Mouse (Mus musculus) midbrain, embryonic 14.5 days (tissue): ENCODE data around the gene Eps8l1. TPM values are rescaled to one million over a fixed set of nuclear protein-coding genes. Genes with fewer than 3 reads are reported as not detected.

Experiments used
- ATAC-seq: fragments of 200-750 bp; cut with Nextera tagmentation; 2 replicates; pipeline ENCODE4 v1.8.0; 2017; ENCODE audit warnings: moderate number of reproducible peaks, moderate library complexity; ENCODE audit not compliant: low FRiP score, low TSS enrichment
- DNase-seq: peaks from one replicate; pipeline ENCODE4 v3.0.0-alpha.2; 2015
- H3K27ac ChIP-seq: fragments of 300-500 bp; sonication (generic); replicated peaks from 2 replicates; pipeline ENCODE4 v1.5.1; 2014; ENCODE audit warnings: mild to moderate bottlenecking, low read depth, low read length, moderate library complexity
- H3K27me3 ChIP-seq: fragments of 300-500 bp; sonication (generic); 2 replicates; pipeline ENCODE4 v1.6.1; 2014; ENCODE audit warnings: low read length, control low read depth, mixed read lengths; ENCODE audit not compliant: control insufficient read depth, insufficient read depth
- H3K36me3 ChIP-seq: fragments of 300-500 bp; sonication (generic); 2 replicates; pipeline ENCODE4 v1.6.1; 2014; ENCODE audit warnings: low read length, control low read depth; ENCODE audit not compliant: control insufficient read depth, insufficient read depth
- H3K4me1 ChIP-seq: fragments of 300-500 bp; sonication (generic); 2 replicates; pipeline ENCODE4 v1.6.1; 2014; ENCODE audit warnings: mild to moderate bottlenecking, antibody characterized with exemption, low read length, control low read depth; ENCODE audit not compliant: control insufficient read depth, insufficient read depth
- H3K4me2 ChIP-seq: fragments of 300-500 bp; sonication (generic); 2 replicates; pipeline ENCODE4 v1.6.1; 2014; ENCODE audit warnings: mild to moderate bottlenecking, low read length, moderate library complexity
- H3K4me3 ChIP-seq: fragments of 300-500 bp; sonication (generic); replicated peaks from 2 replicates; pipeline ENCODE4 v1.5.1; 2014; ENCODE audit warnings: low read depth, low read length
- H3K9ac ChIP-seq: fragments of 300-500 bp; sonication (generic); replicated peaks from 2 replicates; pipeline ENCODE4 v1.6.1; 2014; ENCODE audit warnings: mild to moderate bottlenecking, low read length, moderate library complexity
- H3K9me3 ChIP-seq: fragments of 300-500 bp; sonication (generic); 2 replicates; pipeline ENCODE4 v1.6.1; 2016; ENCODE audit warnings: low read length, control low read depth, mixed read lengths; ENCODE audit not compliant: control insufficient read depth
- WGBS: fragments of 180-500 bp; shearing (Covaris S2); extraction: QIAGEN DNeasy Blood & Tissue Kit; methylation state at CpG from one replicate; pipeline ENCODE4 v1.1.7; 2014; 5-methylcytosine and 5-hydroxymethylcytosine counted together
- polyA plus RNA-seq: library from polyadenylated mRNA; unstranded; fragments of >200 nt; fragmentation: Nextera tagmentation; extraction: Ambion mirVana; gene quantifications from 2 replicates; pipeline ENCODE4 v1.2.1, GENCODE M21; 2014

Gene Eps8l1
- polyA plus RNA-seq, 1 experiment from 2014 or later, result 9.1 TPM

DNA sequence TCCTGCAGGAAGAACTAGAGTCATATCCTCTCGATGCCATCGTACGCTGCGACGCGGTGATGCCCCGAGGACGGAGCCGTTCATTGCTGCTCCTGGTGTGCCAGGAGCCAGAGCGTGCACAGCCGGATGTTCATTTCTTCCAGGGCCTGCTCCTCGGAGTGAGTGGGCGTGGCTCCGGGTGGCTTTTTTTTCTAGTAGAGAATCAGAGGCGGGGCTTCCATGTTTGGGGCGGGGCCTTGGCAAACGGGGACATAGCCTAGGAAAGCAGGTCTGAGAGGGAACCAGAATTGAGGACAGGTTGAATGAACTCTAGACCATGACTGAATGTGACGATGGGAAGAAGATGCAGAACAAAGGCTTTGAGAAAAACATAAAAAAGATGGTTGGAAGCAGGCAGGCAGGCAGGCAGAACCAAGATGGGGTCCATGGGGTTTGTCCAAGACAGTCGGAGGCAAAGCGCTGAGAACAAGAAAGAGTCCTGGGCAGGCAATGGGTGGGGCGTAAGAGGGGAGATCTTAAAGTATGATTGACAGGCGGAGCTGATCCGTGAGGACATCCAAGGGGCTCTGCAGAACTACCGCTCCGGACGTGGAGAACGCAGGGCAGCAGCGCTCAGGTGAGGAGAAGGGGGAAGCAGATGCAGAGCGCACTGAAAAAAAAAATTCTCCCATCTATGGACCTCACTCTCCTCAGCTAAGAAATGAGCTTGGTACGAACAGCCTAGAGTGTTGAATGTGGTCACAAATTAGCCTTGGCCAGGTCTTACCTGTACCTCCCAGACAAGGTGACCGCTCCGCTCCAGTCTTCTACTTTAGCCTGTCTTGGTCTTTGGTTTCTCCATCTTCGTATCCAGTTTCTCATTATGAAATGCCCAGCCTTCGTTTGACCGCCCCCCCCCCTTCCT, 10.1 kb downstream of the Eps8l1 start:
- H3K9me3 ChIP-seq, result no peaks in the 10 kb centered on the region
- DNase-seq (peak; percentile 80), ATAC-seq (peak; percentile 59; the same call in 1 of the 2 replicates)
- H3K27me3 ChIP-seq, result peaks cover 28% of the 10 kb centered on the region
- H3K4me1 ChIP-seq, result 0 out of 2 replicates have a peak, but pooled peaks cover 7% of the 10 kb centered on the region
- H3K4me2 ChIP-seq, result peak overlapping the region; percentile 76
- peak overlapping the region; percentile 48 for H3K9ac ChIP-seq
- no peaks in the 10 kb centered on the region for H3K36me3 ChIP-seq
- H3K4me3 ChIP-seq, result peak overlapping the region; percentile 43
- H3K27ac ChIP-seq, result 0 out of 2 replicates have a peak overlapping the region, but pooled peaks have one; percentile 13
- 1% methylated on average over 35 of the region's 35 CpGs for WGBS

DNA sequence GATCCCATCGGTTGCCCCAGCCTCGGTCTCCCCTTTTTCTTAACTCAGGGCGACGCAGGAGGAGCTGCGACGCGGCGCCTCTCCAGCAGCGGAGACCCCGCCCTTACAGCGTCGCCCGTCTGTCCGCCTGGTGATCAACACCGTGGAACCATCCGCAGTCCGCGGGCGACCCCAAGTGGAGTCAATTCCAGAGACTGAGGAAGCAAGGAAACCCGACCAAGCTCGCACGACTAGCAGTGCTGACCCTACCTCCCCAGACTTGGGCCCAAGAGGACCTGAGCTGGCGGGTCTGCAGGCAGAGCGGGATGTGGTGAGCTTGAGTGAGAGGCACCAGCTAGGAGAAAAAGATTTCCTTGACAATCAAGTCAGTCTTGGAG, 10.7 kb downstream of the Eps8l1 start:
- Histone ChIP-seq H3K9me3 (no peaks in the 10 kb centered on the region), H3K9ac (peak overlapping the region; percentile 48), H3K27me3 (peaks cover 32% of the 10 kb centered on the region), H3K36me3 (no peaks in the 10 kb centered on the region), H3K4me3 (peak overlapping the region; percentile 43), H3K4me1 (0 out of 2 replicates have a peak, but pooled peaks cover 7% of the 10 kb centered on the region), H3K27ac (no peak overlapping the region), H3K4me2 (peak overlapping the region; percentile 76)
- WGBS, result 2% methylated on average over 24 of the region's 24 CpGs
- DNase-seq (peak; percentile 92), ATAC-seq (peak; percentile 87)

DNA sequence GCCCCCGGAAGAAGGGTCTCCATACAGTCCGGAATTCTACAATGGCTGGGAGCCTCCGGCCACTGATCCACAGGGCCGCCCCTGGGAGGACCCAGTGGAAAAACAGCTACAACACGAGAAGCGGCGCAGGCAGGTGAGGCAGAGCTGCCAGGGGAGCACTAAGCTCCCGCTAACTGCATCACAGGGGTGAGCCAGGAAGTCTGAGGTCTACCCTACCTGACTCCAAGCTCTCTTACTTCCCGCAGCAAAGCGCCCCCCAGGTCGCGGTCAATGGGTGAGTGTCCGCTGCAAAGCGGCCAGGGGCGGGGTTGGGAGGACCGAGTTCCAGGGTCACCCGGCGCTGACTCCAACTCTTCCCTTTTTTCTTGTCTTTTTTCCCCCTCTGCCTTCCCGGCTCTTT, 13.5 kb downstream of the Eps8l1 start:
- Histone ChIP-seq H3K4me3 (no peak overlapping the region), H3K4me2 (no peak overlapping the region), H3K4me1 (peaks cover 15% of the 10 kb centered on the region; the same call in 1 of the 2 replicates), H3K27ac (no peak overlapping the region), H3K9ac (no peak overlapping the region), H3K27me3 (peaks cover 36% of the 10 kb centered on the region), H3K9me3 (no peaks in the 10 kb centered on the region), H3K36me3 (no peaks in the 10 kb centered on the region)
- ATAC-seq (no peak), DNase-seq (no peak)
- 11% methylated on average over 19 of the region's 19 CpGs for WGBS

DNA sequence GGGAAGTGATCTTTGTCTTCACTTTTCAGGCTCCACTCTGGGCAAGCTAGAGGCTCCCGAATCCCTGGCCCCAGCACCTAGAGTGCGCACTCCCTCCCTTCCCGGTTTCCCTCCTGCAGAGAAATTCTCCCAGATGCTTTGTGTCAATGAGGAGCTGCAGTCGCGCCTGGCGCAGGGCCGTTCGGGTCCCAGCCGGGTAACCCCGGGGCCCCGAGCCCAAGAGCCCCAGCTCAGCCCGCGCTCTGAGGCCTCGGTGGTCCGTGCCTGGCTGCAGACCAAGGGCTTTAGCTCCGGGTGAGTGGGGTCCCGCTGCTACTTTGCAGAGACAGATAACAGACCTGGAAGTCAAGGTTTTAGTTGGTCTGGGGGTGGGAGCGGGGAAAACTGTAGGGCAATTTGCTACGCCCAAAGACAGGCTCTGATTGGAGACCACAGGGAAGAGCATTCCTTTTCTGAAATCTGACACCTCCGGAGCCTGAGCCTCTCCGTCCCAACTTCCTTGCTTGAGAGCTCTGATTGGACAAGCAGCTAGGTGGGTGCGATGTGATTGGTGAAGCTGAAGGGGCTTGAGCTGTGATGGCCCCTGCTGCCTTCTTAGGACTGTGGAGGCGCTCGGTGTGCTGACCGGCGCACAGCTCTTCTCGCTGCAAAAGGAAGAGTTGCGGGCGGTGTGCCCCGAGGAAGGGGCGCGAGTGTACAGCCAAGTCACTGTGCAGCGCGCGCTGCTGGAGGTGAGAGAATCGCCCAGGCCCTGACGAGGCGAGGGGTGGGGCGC, 17.7 kb downstream of the Eps8l1 start:
- under 1% methylated on average over 39 of the region's 39 CpGs for WGBS
- DNase-seq (peak; percentile 86), ATAC-seq (peak; percentile 92)
- peaks cover 25% of the 10 kb centered on the region for H3K36me3 ChIP-seq
- H3K4me2 ChIP-seq, result peak overlapping the region; percentile 86
- peak overlapping the region; percentile 40 for H3K4me3 ChIP-seq
- H3K27me3 ChIP-seq, result peaks cover 26% of the 10 kb centered on the region
- H3K4me1 ChIP-seq, result peaks cover 11% of the 10 kb centered on the region; the same call in 1 of the 2 replicates
- H3K27ac ChIP-seq, result peak overlapping the region; percentile 64; the same call in 1 of the 2 replicates
- peak overlapping the region; percentile 47 for H3K9ac ChIP-seq
- no peaks in the 10 kb centered on the region for H3K9me3 ChIP-seq

DNA sequence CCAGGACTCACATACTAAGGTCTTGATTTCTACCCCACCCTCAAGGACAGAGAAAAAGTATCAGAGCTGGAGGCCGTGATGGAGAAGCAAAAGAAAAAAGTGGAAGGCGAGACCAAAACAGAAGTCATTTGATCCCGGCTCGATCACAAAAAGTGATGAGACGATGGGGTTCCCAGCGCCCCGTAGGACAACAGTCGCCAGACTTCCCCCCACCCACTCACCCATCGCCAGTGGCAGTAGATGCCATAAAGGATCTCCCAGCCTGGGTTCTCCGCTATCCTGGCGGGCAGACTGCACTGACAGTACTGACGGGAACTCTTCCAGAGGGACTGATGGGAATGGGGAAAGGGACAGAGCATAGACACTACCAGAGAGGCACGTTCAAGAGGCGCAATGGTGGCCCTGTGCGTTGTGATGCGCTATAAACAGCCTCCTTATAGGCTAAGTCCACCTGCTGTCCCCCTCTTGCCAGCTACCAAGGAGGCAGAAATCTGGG, 18.4 kb downstream of the Eps8l1 start:
- Histone ChIP-seq H3K4me1 (peaks cover 11% of the 10 kb centered on the region; the same call in 1 of the 2 replicates), H3K4me3 (peak overlapping the region; percentile 40), H3K27ac (peak overlapping the region; percentile 14; the same call in 1 of the 2 replicates), H3K27me3 (peaks cover 20% of the 10 kb centered on the region; the same call in 1 of the 2 replicates), H3K36me3 (peaks cover 31% of the 10 kb centered on the region), H3K9ac (peak overlapping the region; percentile 38), H3K9me3 (no peaks in the 10 kb centered on the region), H3K4me2 (peak overlapping the region; percentile 86)
- 2% methylated on average over 16 of the region's 16 CpGs for WGBS
- DNase-seq (peak; percentile 23), ATAC-seq (no peak)

DNA sequence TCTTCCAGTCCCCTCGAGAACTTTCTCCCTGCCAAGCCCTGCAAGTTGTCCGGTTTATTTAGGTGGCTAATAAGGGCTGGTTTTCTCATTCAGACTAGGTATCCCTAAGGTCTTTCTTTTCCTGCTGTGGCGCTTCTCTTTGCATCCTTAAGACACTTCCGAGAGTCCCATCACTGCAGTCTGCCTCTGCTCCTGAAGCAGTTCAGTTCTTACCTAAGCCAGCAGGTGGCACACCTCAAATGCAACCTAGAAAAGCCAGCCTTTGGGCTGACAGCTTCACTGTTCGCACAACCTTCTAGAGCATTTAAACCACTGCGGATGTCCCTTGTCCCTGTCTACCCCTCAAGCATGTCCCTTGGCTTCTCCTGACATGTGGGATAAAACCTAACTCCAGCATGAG, 19.2 kb downstream of the Eps8l1 start:
- Histone ChIP-seq H3K27me3 (peaks cover 15% of the 10 kb centered on the region; the same call in 1 of the 2 replicates), H3K27ac (no peak overlapping the region), H3K4me2 (no peak overlapping the region), H3K4me3 (no peak overlapping the region), H3K36me3 (peaks cover 40% of the 10 kb centered on the region), H3K9me3 (no peaks in the 10 kb centered on the region), H3K4me1 (peaks cover 11% of the 10 kb centered on the region; the same call in 1 of the 2 replicates), H3K9ac (no peak overlapping the region)
- DNase-seq (peak; percentile 77), ATAC-seq (no peak)
- WGBS, result 27% methylated on average over 6 of the region's 6 CpGs

DNA sequence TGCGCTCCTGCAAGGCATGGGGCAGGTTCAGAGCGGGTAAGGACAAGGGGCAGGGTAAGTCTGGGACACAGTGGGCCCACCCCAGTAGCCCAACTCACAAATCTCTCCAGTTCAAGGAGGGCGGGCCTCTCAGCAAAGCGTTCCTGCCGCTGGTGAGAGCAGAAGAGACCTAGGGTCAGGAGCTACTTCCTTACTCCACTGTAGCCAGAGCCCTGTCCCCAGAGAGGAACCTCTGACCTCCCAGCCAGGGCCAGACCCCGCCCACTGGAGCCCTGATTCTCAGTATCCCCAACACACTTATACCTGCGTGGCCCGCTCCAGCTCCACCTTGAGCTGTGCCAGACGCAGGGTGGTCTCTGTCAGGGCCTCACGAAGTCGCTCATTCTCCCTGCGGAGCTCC, 21.8 kb downstream of the Eps8l1 start:
- WGBS, result 95% methylated on average over 12 of the region's 12 CpGs
- DNase-seq (no peak), ATAC-seq (no peak)
- Histone ChIP-seq H3K4me2 (no peak overlapping the region), H3K9ac (no peak overlapping the region), H3K9me3 (no peaks in the 10 kb centered on the region), H3K27ac (no peak overlapping the region), H3K36me3 (peaks cover 60% of the 10 kb centered on the region), H3K4me1 (peaks cover 11% of the 10 kb centered on the region; the same call in 1 of the 2 replicates), H3K4me3 (no peak overlapping the region), H3K27me3 (0 out of 2 replicates have a peak, but pooled peaks cover 3% of the 10 kb centered on the region)

DNA sequence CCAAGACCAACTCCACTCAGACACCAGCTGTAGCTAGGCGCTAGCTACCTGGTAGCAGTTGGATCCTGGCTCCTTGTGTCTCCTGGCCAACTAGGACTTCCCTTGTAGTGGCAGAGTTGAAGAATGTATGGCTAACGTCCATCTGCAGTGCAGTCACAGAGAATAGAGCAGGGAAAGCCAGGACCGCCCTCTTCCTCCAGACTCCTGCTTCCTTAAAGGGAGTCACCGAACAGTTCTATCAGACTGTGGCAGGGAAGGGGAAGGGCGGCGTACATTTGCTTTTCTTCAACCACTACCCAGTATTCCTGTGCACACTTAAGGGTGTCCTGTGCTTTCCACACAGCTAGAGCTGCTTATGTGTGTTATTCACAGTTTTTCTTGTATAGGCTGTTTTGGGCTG, 30.8 kb downstream of the Eps8l1 start:
- no peak overlapping the region for H3K4me2 ChIP-seq
- 91% methylated on average over 6 of the region's 6 CpGs for WGBS
- no peaks in the 10 kb centered on the region for H3K27me3 ChIP-seq

More for the DNA sequence above, 30.8 kb downstream of the Eps8l1 start:
- no peak overlapping the region for H3K4me3 ChIP-seq
- H3K27ac ChIP-seq, result no peak overlapping the region
- no peaks in the 10 kb centered on the region for H3K4me1 ChIP-seq
- no peak overlapping the region for H3K9ac ChIP-seq
- ATAC-seq (no peak), DNase-seq (no peak)
- H3K9me3 ChIP-seq, result no peaks in the 10 kb centered on the region
- peaks cover 48% of the 10 kb centered on the region for H3K36me3 ChIP-seq
